Mouse (Mus musculus) liver (tissue): ENCODE data around the gene Lzts2.
"Not testable (repeated sequence)": the region's sequence is repeated elsewhere in the genome, so short reads cannot be mapped to it uniquely, and the experiment has no call there.

ENCODE experiments used
- DNase-seq: peaks from one replicate; pipeline ENCODE4 v3.0.0-alpha.2; 2020; ENCODE audit warnings: mixed read lengths

Lzts2 gene

GRCm38 (mm10) chr19:45026958-45027670 lies 12.9 kb downstream of the Lzts2 start:
- no peak for DNase-seq

DNA sequence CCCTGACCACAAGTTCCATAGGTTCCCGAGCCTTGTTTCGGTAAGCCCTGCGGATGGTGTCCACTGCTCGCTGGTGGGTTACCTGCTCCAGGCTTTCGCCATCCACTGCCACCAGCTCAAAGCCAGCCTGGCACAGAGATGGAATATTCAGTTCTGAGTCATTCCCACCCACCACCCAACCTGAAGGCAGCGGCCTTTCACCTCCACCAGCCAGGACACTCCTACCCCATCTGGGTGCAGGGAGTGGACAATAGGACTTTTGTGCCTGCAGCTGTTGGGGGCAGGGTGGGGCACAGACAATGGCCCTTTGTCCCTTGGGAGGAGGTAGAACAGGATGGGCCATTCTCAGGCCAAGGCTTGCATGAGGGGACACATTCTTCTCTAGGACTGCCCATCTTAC lies 13.6 kb downstream of the Lzts2 start:
- no peak for DNase-seq

- no peak for DNase-seq
Measured at GRCm38 (mm10) chr19:45028746-45029145, 14.5 kb downstream of the Lzts2 start.

DNA sequence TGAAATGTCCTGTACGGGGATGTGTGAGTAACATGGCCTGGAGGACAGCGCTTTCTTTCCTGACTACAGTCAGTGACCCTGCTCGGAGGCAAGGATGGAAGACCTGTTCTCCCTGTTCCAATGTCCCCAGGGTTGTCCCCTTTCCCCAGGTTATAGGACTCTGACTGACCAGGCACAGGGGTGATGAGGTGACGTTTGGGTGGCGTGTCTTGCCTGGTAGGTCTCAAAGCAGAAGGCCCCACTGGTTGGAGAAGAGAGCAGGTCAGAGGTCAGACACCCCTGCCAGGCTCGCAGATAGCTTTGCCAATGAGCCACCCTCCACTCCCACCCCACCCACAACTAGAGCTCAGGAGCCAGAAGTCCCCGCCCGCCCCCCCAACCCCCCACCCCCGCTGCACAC lies 15.4 kb downstream of the Lzts2 start:
- no peak for DNase-seq

DNA sequence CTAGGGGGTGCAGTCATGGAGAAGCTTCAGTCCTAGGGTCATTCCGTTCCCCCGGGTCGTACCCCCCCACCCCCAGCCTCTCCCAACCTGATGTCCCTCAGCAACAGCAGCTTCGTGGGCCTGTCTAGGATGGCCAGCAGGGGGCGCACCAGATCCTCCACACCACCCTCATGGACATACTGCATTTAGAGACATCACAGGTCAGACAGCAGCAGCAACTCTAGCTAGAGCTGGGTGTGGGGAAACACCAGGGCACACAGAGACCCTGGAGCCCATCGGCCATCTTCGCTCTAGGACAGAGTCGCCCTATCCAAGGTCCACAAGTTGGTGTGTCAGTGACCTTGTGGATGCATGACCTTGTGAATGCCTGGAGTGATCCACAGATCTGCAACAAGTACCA lies 15.9 kb downstream of the Lzts2 start:
- DNase-seq = peak; percentile 65

DNA sequence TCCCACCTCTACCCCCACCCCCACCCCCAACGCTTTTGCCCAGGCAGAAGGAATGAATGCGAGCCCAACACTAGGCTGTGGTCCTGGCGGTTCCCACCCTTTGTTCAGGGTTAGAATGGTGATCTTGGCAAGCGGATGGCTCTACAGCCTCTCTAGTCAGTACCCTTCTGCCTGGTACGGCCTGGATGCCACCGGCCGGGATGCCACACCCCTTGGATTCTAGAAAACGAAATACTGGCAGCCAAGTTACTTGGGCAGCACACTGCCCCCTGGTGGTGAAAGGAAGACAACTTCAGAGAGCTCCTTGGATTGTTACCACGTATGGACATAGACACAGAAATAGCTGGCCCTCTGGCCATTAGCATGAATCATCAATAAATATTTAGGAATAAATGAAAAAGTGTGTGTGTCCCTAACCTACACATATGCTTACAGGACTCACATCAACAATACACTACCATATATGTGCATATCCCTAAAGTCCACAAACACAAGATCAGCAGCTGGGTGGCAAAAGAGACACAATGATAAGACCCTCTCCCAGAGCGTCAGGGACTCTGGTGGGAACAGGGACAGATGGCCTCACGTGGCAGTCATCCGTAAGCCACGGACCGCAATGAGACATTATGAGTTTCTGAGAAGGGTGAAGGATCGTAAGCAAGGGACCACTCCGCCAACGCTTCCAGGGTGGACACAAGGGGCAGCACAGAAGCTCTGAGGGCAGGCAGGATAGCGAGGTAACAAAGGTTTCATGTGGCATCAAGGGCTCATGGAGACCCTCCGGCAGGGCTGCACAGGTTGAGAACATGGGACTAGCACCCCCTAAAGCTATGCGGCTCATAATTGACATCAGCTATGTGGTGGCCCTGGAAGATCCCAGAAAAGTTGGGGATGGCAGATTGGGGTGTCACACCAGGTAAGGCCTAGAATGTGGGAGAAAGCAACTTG lies 16.8 kb downstream of the Lzts2 start:
- peak; percentile 78 for DNase-seq

DNA sequence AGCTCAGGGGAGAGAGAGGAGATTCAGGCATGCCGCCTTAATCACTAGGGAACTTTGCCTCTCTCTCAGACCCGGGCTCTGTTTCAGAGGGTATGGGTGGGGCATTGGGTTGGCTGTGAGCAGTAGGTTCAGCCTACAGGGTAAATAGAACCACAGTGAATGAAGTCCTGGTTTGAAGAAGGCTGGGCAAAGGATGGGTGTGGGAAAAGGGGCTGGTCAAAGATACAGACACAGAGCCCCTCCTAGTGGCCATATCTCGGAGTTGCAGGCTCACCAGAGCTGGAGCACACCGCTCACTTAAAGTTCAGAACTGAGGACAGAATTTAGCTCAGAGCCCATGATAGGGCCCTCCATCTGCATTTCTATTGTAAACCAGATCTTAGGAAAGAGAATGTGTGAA lies 17.6 kb downstream of the Lzts2 start:
- peak; percentile 75 for DNase-seq

- DNase-seq = no peak
Measured at GRCm38 (mm10) chr19:45032570-45033332, 18.5 kb downstream of the Lzts2 start.

- peak; percentile 75 for DNase-seq
Measured at GRCm38 (mm10) chr19:45036867-45037266, 22.7 kb downstream of the Lzts2 start.

GRCm38 (mm10) chr19:45038198-45038597 lies 24.0 kb downstream of the Lzts2 start:
- not testable (repeated sequence) for DNase-seq

- no peak for DNase-seq
Measured at GRCm38 (mm10) chr19:45040214-45040613, 26.0 kb downstream of the Lzts2 start.

- DNase-seq = no peak
Measured at GRCm38 (mm10) chr19:45044389-45044927, 30.2 kb downstream of the Lzts2 start.

DNA sequence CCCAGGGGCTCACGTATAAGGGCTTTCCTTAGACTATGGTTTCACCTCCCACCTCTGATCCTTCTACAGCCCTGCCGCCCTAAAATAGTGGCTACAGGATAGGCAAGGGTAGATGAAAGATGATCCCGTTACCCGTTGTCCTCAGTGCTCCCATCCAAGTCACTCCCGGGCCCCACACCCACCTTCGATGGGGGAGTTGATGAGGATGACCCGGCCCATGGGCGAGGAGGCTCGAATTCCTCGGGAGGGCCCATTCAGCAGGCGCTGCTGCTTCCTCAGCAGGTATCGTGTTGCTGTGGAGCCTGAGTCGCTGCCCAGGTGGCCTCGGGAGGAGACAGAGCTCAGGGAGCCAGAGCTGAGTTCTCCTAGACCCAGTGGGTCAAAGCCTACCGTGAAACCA lies 31.0 kb downstream of the Lzts2 start:
- no peak for DNase-seq

DNA sequence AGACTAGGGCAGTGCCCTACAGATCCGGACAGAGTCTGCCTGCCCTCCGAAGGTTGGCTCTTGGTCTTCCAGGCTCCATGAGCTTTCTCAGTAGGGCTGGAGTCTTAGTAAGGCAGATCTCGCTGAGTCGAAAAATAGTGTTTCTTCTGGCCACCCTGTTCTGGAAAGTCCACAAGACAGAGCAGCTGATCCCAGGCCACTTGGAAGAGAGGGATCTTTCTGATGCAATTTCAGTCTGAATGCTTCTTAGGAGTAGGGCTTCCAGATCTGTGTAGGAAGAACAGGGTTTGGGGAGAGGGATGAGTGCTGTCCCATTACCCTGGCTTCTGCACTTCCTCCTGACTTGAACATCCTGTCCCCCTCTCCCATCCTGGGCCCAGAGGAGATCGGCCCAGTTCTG lies 31.4 kb downstream of the Lzts2 start, which contains the start of gene Pdzd7:
Gene Pdzd7, minus strand, starts transcription at position 67 of the 400 bp plus-strand sequence.
- DNase-seq = no peak

GRCm38 (mm10) chr19:45046523-45047321 lies 32.5 kb downstream of the Lzts2 start:
- peak; percentile 80 for DNase-seq

- DNase-seq = peak; percentile 84
Measured at GRCm38 (mm10) chr19:45047417-45047934, 33.3 kb downstream of the Lzts2 start, which contains the start of gene Sfxn3. Gene Sfxn3 (plus strand): TSS chr19:45047503.

DNA sequence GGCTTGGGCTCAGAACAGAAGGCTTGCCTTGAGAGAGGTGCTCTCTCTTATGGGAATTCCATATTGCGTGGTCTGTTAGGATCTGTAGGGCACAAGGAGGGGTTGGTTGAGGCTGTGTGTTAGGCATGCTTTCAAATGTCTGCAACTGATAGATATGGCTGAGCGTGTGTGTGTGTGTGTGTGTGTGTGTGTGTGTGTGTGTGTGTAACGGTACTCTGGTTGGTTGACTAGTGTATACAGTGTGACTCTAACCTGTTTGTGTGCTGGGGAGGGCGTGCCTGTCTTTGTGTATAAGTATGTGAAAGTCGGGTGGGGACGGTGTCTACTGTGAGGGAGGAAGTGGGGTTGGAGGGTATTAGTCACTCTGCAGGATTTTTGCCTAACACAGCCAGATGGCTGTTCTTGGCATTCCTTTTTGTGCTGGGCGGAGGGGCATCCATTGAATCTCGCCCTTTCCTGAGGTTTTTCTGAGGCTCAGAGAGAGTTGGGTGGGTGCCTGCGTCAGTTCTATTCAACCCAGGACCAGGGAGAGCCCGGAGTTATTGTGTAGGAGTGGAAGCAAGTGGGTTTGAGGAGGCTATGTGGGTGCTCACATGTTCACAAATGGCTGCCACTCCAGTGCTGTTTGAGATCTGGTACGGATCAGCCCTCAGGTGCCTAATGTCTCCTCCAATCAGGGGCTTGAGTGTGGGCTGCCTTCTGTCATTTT lies 33.9 kb downstream of the Lzts2 start:
- peak; percentile 52 for DNase-seq

- no peak for DNase-seq
Measured at GRCm38 (mm10) chr19:45048644-45049365, 34.6 kb downstream of the Lzts2 start.

GRCm38 (mm10) chr19:45049523-45049922 lies 35.3 kb downstream of the Lzts2 start:
- no peak for DNase-seq

DNA sequence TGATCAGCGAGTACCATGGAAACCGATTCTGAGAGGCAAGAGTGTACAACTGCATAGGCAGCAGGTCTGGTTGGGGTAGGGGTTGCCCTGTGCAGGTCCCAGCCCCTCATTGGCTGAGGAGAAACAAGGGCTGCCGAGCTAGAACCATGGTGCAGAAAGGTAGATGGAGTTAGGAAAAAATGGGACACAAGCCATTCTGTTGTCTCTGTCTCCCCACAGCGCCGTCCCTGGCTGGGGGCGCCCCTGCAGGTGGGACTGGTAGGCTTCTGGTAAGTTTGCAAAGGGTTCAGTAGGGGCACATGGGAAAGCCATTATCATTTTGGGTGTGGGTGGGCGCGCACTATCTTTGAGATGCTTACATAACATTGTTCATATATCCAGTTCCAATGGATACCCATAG lies 39.2 kb downstream of the Lzts2 start:
- DNase-seq = no peak
